Mouse (Mus musculus) CH12.LX (cell line): ENCODE results near the gene Phf1.

Experiments
- BHLHE40 ChIP-seq: IDR thresholded peaks from 2 replicates; pipeline ENCODE4 v1.6.1; 2011; ENCODE audit warnings: mild to moderate bottlenecking, low read depth, low read length, improper control_type of control experiment
- CHD1 ChIP-seq: IDR thresholded peaks from 2 replicates; pipeline ENCODE4 v1.6.1; 2012; ENCODE audit warnings: low read depth, low read length, improper control_type of control experiment, inconsistent platforms
- CTCF ChIP-seq, 2 experiments: IDR thresholded peaks in 1 of 2; conservative IDR thresholded peaks in 1 of 2; 2 replicates each; pipeline ENCODE4 v1.5.1; 2011 to 2012; ENCODE audit warnings: low read depth in 2 of 2, low read length in 2 of 2, improper control_type of control experiment in 1 of 2, inconsistent platforms in 1 of 2, mild to moderate bottlenecking in 1 of 2, moderate library complexity in 1 of 2
- ELF1 ChIP-seq: IDR thresholded peaks from 2 replicates; pipeline ENCODE4 v1.6.1; 2014; ENCODE audit warnings: low read depth, mild to moderate bottlenecking, inconsistent platforms, low read length, improper control_type of control experiment
- EP300 ChIP-seq: IDR thresholded peaks from 2 replicates; pipeline ENCODE4 v1.6.1; 2011; ENCODE audit warnings: low read length, improper control_type of control experiment
- HCFC1 ChIP-seq: IDR thresholded peaks from 2 replicates; pipeline ENCODE4 v1.6.1; 2012; ENCODE audit warnings: low read depth, mild to moderate bottlenecking, inconsistent platforms, low read length, improper control_type of control experiment
- KAT2A ChIP-seq: IDR thresholded peaks from 2 replicates; pipeline ENCODE4 v1.6.1; 2012; ENCODE audit warnings: low read length, improper control_type of control experiment, inconsistent platforms; ENCODE audit not compliant: insufficient replicate concordance
- POLR2A ChIP-seq: IDR thresholded peaks from 2 replicates; pipeline ENCODE4 v1.6.1; 2011; ENCODE audit warnings: low read depth, mild to moderate bottlenecking, improper control_type of control experiment, low read length
- RAD21 ChIP-seq: IDR thresholded peaks from 2 replicates; pipeline ENCODE4 v1.6.1; 2011; ENCODE audit warnings: low read depth, mild to moderate bottlenecking, low read length, improper control_type of control experiment, moderate library complexity
- RCOR1 ChIP-seq: conservative IDR thresholded peaks from 2 replicates; pipeline ENCODE4 v1.6.1; 2012; ENCODE audit warnings: low read depth, mild to moderate bottlenecking, inconsistent platforms, low read length, improper control_type of control experiment
- UBTF ChIP-seq: IDR thresholded peaks from 2 replicates; pipeline ENCODE4 v1.6.1; 2012; ENCODE audit warnings: low read depth, mild to moderate bottlenecking, inconsistent platforms, low read length, improper control_type of control experiment, moderate library complexity

GRCm38 (mm10) chr17:26941841-26942570 lies 9.2 kb downstream of the Phf1 start:
- TF ChIP-seq HCFC1 = peak; percentile 64; the same call in 1 of the 2 replicates
- TF ChIP-seq RCOR1 = no peak
- TF ChIP-seq EP300 = no peak
- TF ChIP-seq ELF1 = no peak
- no peak for TF ChIP-seq UBTF
- TF ChIP-seq POLR2A = no peak
- TF ChIP-seq RAD21 = no peak
- no peak for TF ChIP-seq CTCF (conservative IDR thresholded peaks at IDR 0.05 in 1 of 2, IDR thresholded peaks at IDR 0.05 in 1 of 2; ENCODE audit: low read depth in 2 of 2, low read length in 2 of 2)
- no peak for TF ChIP-seq KAT2A
- no peak for TF ChIP-seq CHD1
- no peak for TF ChIP-seq BHLHE40
